Mouse (Mus musculus): Measurements from ENCODE around the gene Frmd4a. TPM values are rescaled to one million over a fixed set of nuclear protein-coding genes. Genes with fewer than 3 reads are reported as not detected.
A peak's percentile ranks its signal among the peaks of the same experiment; 100 is the strongest.

Frmd4a gene
- total RNA-seq, 2 experiments from 2014 or later, result 86.4 to 94.1 TPM

DNA sequence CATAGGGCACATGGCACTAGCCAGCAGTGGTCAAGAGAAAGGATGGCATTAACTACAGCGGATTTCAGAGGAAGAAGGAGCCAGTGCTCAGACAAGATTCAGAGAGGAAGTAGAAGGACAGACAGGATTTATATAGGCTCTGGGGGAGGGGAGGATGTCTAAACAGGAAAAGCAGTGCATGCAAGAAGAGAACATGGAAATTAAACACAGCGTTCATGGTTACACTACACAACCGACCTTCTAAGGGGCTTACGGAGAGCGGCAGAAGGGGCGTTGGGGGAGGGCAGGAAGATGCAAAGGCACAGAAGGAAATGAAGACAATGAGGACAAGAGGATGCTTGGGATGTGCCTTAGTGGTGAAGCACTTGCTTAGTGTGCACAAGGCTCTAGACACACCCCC is 328.7 kb downstream of the Frmd4a start:
- intact Hi-C loops (cut with DNase I), result no loop called here
- peak; percentile 34 to 44 for DNase-seq (ENCODE audit: low spot score in 2 of 2)

DNA sequence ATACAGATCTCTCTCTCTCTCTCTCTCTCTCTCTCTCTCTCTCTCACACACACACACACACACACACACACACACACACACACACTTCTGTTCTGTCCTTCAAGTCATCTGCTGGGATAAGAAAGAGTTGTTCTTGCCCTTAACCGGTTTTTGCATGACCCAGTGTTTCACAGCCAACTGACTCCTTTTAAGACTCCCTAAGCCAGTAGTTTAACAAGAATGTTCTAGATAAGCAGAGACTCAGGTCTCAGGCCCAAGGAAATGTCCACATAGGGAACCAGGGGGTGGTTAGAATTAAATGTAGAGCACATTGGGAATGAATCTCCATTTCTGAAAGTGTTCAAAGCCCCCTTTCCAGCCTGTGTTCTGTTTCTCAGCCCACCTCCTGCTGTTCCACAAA is 329.4 kb downstream of the Frmd4a start:
- DNase-seq (ENCODE audit: low spot score in 2 of 2), result no peak
- intact Hi-C loops (cut with DNase I), result no loop called here

GRCm38 (mm10) chr2:4347782-4348181 is 330.3 kb downstream of the Frmd4a start:
- DNase-seq (ENCODE audit: low spot score in 2 of 2), result no peak
- intact Hi-C loops (cut with DNase I), result no loop called here

- no peak for DNase-seq (ENCODE audit: low spot score in 2 of 2)
- intact Hi-C loops (cut with DNase I), result no loop called here
These were observed 331.0 kb downstream of the Frmd4a start for GRCm38 (mm10) chr2:4348509-4348908.

DNA sequence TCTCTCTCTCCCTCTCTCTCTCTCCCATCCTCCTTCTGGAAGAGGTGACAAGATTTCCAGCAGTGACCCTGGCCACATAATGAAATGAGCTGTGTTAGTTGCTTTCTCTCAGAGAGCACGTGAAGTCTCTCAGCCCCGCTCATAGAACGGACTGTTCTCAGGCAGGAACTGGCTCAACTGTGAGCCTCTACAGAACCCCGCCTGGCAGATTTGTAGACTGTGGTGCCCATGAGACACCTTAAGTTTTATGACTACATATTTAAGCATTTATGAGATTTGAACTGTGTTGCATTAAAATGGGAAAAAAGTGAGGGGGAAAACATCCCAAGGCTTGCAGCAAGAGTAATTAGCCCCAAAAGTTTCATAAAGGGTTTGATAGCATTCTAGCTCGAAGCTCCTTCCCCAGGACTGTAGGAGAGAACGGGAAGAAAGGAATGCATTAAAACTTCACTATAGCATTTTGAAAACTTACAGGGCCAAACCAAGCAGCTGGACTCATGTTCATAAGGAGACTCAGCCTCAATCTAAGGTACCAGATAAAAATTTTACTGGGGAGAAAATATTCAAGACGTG is 339.4 kb downstream of the Frmd4a start:
- intact Hi-C loops (cut with DNase I), result no loop called here
- DNase-seq (ENCODE audit: low spot score in 2 of 2), result no peak

DNA sequence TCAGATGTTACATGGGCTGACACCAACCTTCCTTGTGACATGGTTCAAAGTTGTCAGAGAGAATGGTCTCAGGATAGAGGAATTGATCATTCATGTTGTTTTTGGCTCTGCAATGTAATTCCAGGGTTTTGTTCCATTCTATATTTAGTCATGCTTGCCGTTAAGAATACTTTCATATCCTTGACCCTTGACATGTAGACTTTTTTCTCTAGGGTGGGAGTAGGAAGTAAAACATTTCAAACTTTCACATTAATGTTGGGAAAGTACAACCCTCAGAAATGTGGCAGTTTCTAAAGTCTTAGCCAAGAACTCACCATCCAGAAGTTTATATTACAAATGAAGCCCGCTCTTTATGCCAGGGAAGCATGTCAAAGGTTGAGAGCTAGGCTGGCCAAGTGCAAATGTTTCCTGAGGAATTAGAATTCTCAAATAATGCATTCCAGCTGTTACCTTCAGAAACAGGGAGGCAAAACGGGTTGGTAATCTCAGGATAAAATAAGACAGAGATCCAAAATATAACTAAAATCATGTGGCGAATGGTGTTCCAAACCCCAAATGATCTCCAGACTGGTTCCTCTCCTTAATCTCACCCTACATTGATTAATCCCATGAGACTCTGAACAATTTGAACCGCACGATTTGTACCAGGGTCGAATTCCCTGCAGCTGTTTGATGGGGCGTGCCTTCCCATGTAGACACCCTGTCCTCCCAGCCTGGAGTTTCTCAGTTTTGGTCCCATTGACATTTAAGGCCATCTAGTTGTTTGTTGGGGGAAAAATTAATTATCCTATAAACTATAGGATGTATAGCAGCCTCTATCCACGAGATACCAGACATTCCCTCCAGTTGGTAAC is 344.7 kb downstream of the Frmd4a start:
- intact Hi-C loops (cut with DNase I), result no loop called here
- no peak for DNase-seq (ENCODE audit: low spot score in 2 of 2)

DNA sequence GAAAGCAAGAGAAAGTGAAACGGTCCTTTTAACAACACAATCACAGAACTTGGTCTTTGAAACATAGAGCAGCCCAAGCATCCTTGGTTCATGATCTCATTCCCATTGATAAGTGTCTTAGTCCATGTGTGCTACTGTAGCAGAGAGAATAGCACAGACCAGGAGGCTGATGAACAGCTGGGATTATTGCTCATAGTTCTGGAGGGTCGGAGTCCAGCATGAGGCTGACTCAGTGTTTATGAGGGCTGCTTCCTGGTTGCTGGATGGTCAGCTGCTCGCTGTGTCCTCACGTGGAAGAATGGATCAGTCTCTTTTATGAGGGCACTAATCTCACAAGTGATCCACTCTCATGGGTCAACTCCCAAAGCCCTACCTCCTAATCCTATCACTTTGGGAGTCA is 347.4 kb downstream of the Frmd4a start:
- intact Hi-C loops (cut with DNase I), result no loop called here
- DNase-seq (ENCODE audit: low spot score in 2 of 2), result no peak

GRCm38 (mm10) chr2:4368544-4368943 is 351.0 kb downstream of the Frmd4a start:
- intact Hi-C loops (cut with DNase I), result no loop called here
- peak in 1 of 2 experiments; percentile 40 for DNase-seq (ENCODE audit: low spot score in 2 of 2)

GRCm38 (mm10) chr2:4370499-4370898 is 353.0 kb downstream of the Frmd4a start:
- intact Hi-C loops (cut with DNase I), result no loop called here
- DNase-seq (ENCODE audit: low spot score in 2 of 2), result no peak

- DNase-seq (ENCODE audit: low spot score in 2 of 2), result no peak
- intact Hi-C loops (cut with DNase I), result no loop called here
These were observed 353.8 kb downstream of the Frmd4a start for GRCm38 (mm10) chr2:4371341-4371740.

DNA sequence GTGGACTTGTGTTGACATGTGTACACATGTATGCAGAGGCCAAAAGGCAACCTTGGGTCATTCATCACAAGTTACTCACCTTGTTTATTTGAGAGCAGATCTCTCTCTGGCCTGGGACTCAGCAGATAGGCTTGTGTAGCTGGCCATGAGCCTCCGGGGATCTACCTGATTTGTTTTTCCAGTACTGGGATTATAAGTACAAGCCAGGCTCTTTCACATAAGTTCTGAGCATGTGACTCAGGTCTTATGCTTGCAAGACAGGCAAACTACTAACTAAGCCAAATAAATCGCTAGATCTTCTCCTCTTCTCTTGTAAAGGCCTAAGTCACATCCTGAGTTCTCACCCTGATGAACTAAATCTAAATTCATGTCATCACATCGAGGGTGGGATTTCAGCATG is 361.3 kb downstream of the Frmd4a start:
- intact Hi-C loops (cut with DNase I), result no loop called here
- no peak for DNase-seq (ENCODE audit: low spot score in 2 of 2)

DNA sequence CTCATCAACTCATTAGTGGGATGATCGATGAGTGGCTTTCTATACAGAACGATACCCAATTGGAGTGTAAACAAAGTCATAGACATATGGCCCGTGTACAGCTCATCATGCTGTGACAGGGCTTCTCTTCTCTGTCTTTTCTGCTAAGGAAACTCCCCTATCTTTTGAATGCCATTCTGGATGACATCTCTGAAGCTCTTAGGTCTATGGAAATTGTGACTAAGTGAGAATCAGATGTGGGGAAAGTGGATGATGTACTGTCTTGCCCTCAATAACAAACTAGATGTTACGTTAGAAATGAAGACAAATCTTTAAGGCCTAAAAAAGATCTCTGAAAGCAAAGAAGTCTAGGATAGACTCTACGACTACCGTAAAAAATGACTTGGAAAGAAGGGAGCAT is 362.9 kb downstream of the Frmd4a start:
- intact Hi-C loops (cut with DNase I), result no loop called here

DNA sequence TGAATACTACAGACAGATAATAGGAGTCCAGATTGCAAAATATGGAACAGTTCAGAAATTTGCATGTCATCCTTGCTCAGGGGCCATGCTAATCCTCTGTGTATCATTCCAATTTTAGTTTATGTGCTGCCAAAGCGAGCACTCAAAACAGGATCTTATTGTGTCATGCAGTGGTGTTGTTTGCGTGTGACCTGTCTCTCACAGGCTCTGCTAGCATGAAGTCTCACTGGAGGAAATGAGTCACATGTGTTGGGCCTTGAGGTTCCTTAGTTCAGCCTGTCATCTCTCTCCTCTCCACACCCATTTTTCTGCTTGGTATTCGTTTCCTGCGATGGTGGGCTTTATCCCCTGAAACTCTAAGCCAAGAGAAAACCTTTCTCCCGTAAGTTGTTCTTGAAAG is 363.4 kb downstream of the Frmd4a start:
- no peak for DNase-seq (ENCODE audit: low spot score in 2 of 2)
- intact Hi-C loops (cut with DNase I), result no loop called here

More for the DNA sequence above, 362.9 kb downstream of the Frmd4a start:
- DNase-seq (ENCODE audit: low spot score in 2 of 2), result no peak

- intact Hi-C loops (cut with DNase I), result no loop called here
- DNase-seq (ENCODE audit: low spot score in 2 of 2), result no peak
These were observed 369.0 kb downstream of the Frmd4a start for GRCm38 (mm10) chr2:4386468-4386867.

DNA sequence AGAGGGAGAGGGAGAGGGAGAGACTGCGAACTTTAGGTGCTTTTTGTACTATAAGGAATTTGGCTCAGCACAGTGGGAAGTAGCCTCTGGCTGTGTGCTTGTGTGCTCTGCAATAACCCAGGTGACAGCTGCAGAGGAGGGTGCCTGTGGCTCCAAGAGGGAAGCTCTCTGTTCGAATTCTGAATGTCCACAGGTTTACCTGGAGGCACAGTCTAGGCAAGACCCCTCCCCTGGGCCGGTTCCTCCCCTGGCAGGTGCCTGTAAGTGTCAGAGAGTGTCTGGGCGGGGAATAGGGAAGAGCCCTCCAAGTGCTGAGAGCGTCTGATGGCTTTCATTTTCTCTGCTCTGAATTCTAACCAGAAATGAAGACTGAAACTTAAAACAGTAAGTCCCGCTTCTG is 371.8 kb downstream of the Frmd4a start:
- no peak for DNase-seq (ENCODE audit: low spot score in 2 of 2)
- intact Hi-C loops (cut with DNase I), result no loop called here

- intact Hi-C loops (cut with DNase I), result no loop called here
- no peak for DNase-seq (ENCODE audit: low spot score in 2 of 2)
These were observed 373.6 kb downstream of the Frmd4a start for GRCm38 (mm10) chr2:4391091-4391490.

- DNase-seq (ENCODE audit: low spot score in 2 of 2), result peak; percentile 50 to 76
- intact Hi-C loops (cut with DNase I), result no loop called here
These were observed 374.2 kb downstream of the Frmd4a start for GRCm38 (mm10) chr2:4391678-4392085.

DNA sequence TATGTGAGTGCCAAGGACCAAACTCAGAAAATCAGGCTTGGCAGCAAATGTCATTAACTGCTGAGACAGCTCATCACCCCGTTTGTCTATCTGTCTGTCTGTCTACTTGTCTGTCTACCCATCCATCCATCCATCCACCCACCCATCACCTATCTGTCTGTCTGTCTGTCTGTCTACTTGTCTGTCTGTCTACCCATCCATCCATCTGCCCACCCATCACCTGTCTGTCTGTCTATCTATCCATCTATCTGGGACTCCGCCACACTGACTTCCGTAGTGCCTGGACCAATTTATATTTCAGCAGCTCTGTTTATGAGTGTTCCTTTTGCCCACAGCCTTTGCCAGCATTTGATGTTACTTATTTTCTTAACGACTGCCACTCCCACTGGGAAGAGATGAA is 375.5 kb downstream of the Frmd4a start:
- no peak for DNase-seq (ENCODE audit: low spot score in 2 of 2)
- intact Hi-C loops (cut with DNase I), result no loop called here

GRCm38 (mm10) chr2:4394641-4395040 is 377.1 kb downstream of the Frmd4a start:
- DNase-seq (ENCODE audit: low spot score in 2 of 2), result no peak
- intact Hi-C loops (cut with DNase I), result no loop called here

- DNase-seq (ENCODE audit: low spot score in 2 of 2), result no peak
- intact Hi-C loops (cut with DNase I), result loop anchor here (5.0 kb wide), 1 partner anchor 88 kb away; no protein-coding TSS in a partner anchor
These were observed 382.2 kb downstream of the Frmd4a start for GRCm38 (mm10) chr2:4399721-4400120.

Measured in left cerebral cortex, postnatal 14 days (tissue).